In the genomic region with DNA sequence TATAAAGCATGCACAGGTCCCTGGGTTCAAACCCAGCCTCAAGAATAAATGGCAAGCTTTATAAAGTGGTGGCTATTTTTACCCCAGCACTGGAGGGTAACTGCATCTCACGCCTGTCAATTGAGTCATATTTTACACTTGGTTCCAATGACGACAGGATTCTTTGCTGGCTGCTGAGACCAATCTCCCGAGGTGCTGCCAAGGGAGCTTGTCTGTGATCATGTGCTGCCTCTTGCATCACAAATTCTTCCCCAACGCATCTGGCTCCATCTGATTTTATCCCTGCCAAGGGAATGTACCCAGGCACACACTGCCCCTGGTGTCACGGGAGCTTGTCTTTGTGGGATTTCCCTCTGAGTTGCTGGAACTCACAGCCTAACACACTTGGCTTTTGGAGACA, we compare ENCODE assay signal across 11 mouse cellular contexts.
A peak's percentile ranks its signal among the peaks of the same experiment; 100 is the strongest.
DNase-seq lines count a peak whose midpoint lies in the region; ATAC-seq and TF ChIP-seq lines count a peak whose summit lies in the region.
"Had no signal": no experiment of that assay in that cellular context is flagged by ENCODE, and none has a peak within 500 bp of the region (broad histone marks: within the 10 kb centered on the region; RNA-seq: fewer than 3 reads in every experiment).

No protein-coding gene starts in this region.

- no peaks in the 10 kb centered on the region for H3K79me2 ChIP-seq in heart, adult 2 months (replicated peaks; ENCODE audit: control insufficient read depth, insufficient read depth, low read length)

- H3K4me3 ChIP-seq in heart, adult 2 months = no peak overlapping the region
- no peak overlapping the region for H3K4me3 ChIP-seq in kidney, embryonic 16.5 days (ENCODE audit: low read length)
- H3K4me3 ChIP-seq in hindbrain, embryonic 14.5 days (replicated peaks; ENCODE audit: low read length) = no peak overlapping the region
- H3K4me3 ChIP-seq: limb, embryonic 13.5 days; midbrain, embryonic 13.5 days had no signal

- no peak overlapping the region for H3K9ac ChIP-seq in heart, adult 2 months (ENCODE audit: low read depth, low read length)
- H3K9ac ChIP-seq in kidney, embryonic 16.5 days (replicated peaks; ENCODE audit: low read length) = no peak overlapping the region
- H3K9ac ChIP-seq in hindbrain, embryonic 14.5 days = no peak overlapping the region
- H3K9ac ChIP-seq: limb, embryonic 13.5 days; midbrain, embryonic 13.5 days had no signal

- no peak for ATAC-seq in kidney, embryonic 16.5 days (ENCODE audit: low FRiP score, low TSS enrichment)
- no peak for ATAC-seq in hindbrain, embryonic 14.5 days (ENCODE audit: low FRiP score)
- ATAC-seq: midbrain, embryonic 13.5 days had no signal

- DNase-seq in layer of hippocampus, postnatal 10 days (ENCODE audit: low spot score in 2 of 2) = peak; percentile 12 to 29
- DNase-seq in layer of hippocampus, adult 8-10 months (ENCODE audit: low spot score in 2 of 2) = no peak
- DNase-seq in adrenal gland, postnatal 10 days = peak; percentile 61
- DNase-seq in heart, adult 2 months = peak; percentile 50 to 83
- DNase-seq in lung, postnatal 10 days = peak; percentile 69
- no peak for DNase-seq in hindbrain, embryonic 14.5 days (ENCODE audit: low spot score)
- DNase-seq in spleen, postnatal 36 days (ENCODE audit: low spot score in 2 of 2) = no peak
- DNase-seq: cerebellum, adult 11-12 months had no signal

- no peak for TF ChIP-seq POLR2A in heart, adult 2 months (IDR thresholded peaks at IDR 0.05; ENCODE audit: insufficient read depth, low read depth, low read length)

- H3K9me3 ChIP-seq in kidney, embryonic 16.5 days (ENCODE audit: low read length) = no peaks in the 10 kb centered on the region
- H3K9me3 ChIP-seq in hindbrain, embryonic 14.5 days (ENCODE audit: control insufficient read depth, low read length) = no peaks in the 10 kb centered on the region
- H3K9me3 ChIP-seq: limb, embryonic 13.5 days; midbrain, embryonic 13.5 days had no signal

- no peak for TF ChIP-seq CTCF in heart, adult 2 months (IDR thresholded peaks at IDR 0.05)

- no peak overlapping the region for H3K27ac ChIP-seq in heart, adult 2 months
- H3K27ac ChIP-seq in kidney, embryonic 16.5 days (ENCODE audit: low read length) = no peak overlapping the region
- H3K27ac ChIP-seq in hindbrain, embryonic 14.5 days = no peak overlapping the region
- H3K27ac ChIP-seq: limb, embryonic 13.5 days; midbrain, embryonic 13.5 days had no signal

- WGBS in heart, adult 2 months = 33% methylated on average over 5 of the region's 5 CpGs
- WGBS in kidney, embryonic 16.5 days = 54% methylated on average over 5 of the region's 5 CpGs
- WGBS in hindbrain, embryonic 14.5 days = 51% methylated on average over 5 of the region's 5 CpGs

- intact Hi-C loops in heart, adult 2 months (cut with DNase I) = no loop called here

- peak; percentile 97 for TF ChIP-seq EP300 in heart, adult 2 months (IDR thresholded peaks at IDR 0.05; ENCODE audit: insufficient read depth, low read depth, low read length)

- H3K36me3 ChIP-seq in heart, adult 2 months (ENCODE audit: control insufficient read depth, insufficient read depth, low read length) = no peaks in the 10 kb centered on the region
- no peaks in the 10 kb centered on the region for H3K36me3 ChIP-seq in kidney, embryonic 16.5 days (ENCODE audit: insufficient read depth, low read length)
- H3K36me3 ChIP-seq in hindbrain, embryonic 14.5 days (replicated peaks; ENCODE audit: control insufficient read depth, insufficient read depth) = no peaks in the 10 kb centered on the region
- H3K36me3 ChIP-seq: limb, embryonic 13.5 days; midbrain, embryonic 13.5 days had no signal

- no peak overlapping the region for H3K4me2 ChIP-seq in kidney, embryonic 16.5 days (replicated peaks; ENCODE audit: low read depth, low read length)
- H3K4me2 ChIP-seq in hindbrain, embryonic 14.5 days (replicated peaks) = no peak overlapping the region
- H3K4me2 ChIP-seq: limb, embryonic 13.5 days; midbrain, embryonic 13.5 days had no signal

- no peaks in the 10 kb centered on the region for H3K27me3 ChIP-seq in heart, adult 2 months (ENCODE audit: control insufficient read depth, insufficient read depth, low read length)
- no peaks in the 10 kb centered on the region for H3K27me3 ChIP-seq in kidney, embryonic 16.5 days (ENCODE audit: insufficient read depth, low read length)
- H3K27me3 ChIP-seq in hindbrain, embryonic 14.5 days (ENCODE audit: control insufficient read depth, insufficient read depth, low read length) = no peaks in the 10 kb centered on the region
- H3K27me3 ChIP-seq: limb, embryonic 13.5 days; midbrain, embryonic 13.5 days had no signal

- no peaks in the 10 kb centered on the region for H3K4me1 ChIP-seq in heart, adult 2 months (ENCODE audit: control insufficient read depth, insufficient read depth, low read length)
- H3K4me1 ChIP-seq in kidney, embryonic 16.5 days (ENCODE audit: insufficient read depth, low read length) = no peaks in the 10 kb centered on the region
- no peaks in the 10 kb centered on the region for H3K4me1 ChIP-seq in hindbrain, embryonic 14.5 days (replicated peaks; ENCODE audit: control insufficient read depth, insufficient read depth, low read length)
- H3K4me1 ChIP-seq: limb, embryonic 13.5 days; midbrain, embryonic 13.5 days had no signal

Comparison
In these comparisons a context has a peak if more than half of its experiments do, and no peak if none do; other contexts are left out.
1. DNase-seq: peak in layer of hippocampus, postnatal 10 days (2 of 2), adrenal gland, postnatal 10 days (single experiment), heart, adult 2 months (2 of 2) and lung, postnatal 10 days (single experiment); none in layer of hippocampus, adult 8-10 months (0 of 2), hindbrain, embryonic 14.5 days (single experiment) and spleen, postnatal 36 days (0 of 2).